Mouse (Mus musculus) spleen, adult 2 months (tissue): ENCODE measurements around the gene Tenm4. TPM values are rescaled to one million over a fixed set of nuclear protein-coding genes. Genes with fewer than 3 reads are reported as not detected.

ENCODE experiments used
- DNase-seq, 2 experiments: peaks; one replicate each; pipeline versions ENCODE4 v3.0.0 to v3.0.0-alpha.2; 2012 to 2021; ENCODE audit warnings: low spot score in 2 of 2, low read depth in 1 of 2
- H3K27ac ChIP-seq: fragments of 200-500 bp; 2 replicates; pipeline ENCODE4 v1.5.1; 2012; ENCODE audit warnings: low read length, inconsistent platforms; ENCODE audit not compliant: insufficient read depth
- H3K27me3 ChIP-seq: fragments of 200-500 bp; 2 replicates; pipeline ENCODE4 v1.6.1; 2012; ENCODE audit warnings: mild to moderate bottlenecking, moderate library complexity, low read length, inconsistent platforms; ENCODE audit not compliant: control insufficient read depth, insufficient read depth
- H3K36me3 ChIP-seq: fragments of 200-500 bp; 2 replicates; pipeline ENCODE4 v1.6.1; 2012; ENCODE audit warnings: mild to moderate bottlenecking, low read length, inconsistent platforms; ENCODE audit not compliant: control insufficient read depth, insufficient read depth
- H3K4me1 ChIP-seq: fragments of 200-500 bp; 2 replicates; pipeline ENCODE4 v1.6.1; 2011; ENCODE audit warnings: inconsistent platforms; ENCODE audit not compliant: control insufficient read depth, insufficient read depth, insufficient read length
- H3K4me3 ChIP-seq: fragments of 200-500 bp; 2 replicates; pipeline ENCODE4 v1.5.1; 2011; ENCODE audit warnings: mild to moderate bottlenecking, inconsistent platforms; ENCODE audit not compliant: insufficient read depth, insufficient read length; ENCODE audit errors: extremely low read depth
- CTCF ChIP-seq: fragments of 200-500 bp; IDR thresholded peaks from 2 replicates; pipeline ENCODE4 v1.5.1; 2011; ENCODE audit warnings: mild to moderate bottlenecking, inconsistent platforms; ENCODE audit not compliant: insufficient read depth, insufficient read length, insufficient replicate concordance; ENCODE audit errors: extremely low read depth
- POLR2A ChIP-seq: fragments of 200-500 bp; IDR thresholded peaks from 2 replicates; pipeline ENCODE4 v1.6.1; 2011; ENCODE audit warnings: low read depth, low read length, inconsistent platforms
- WGBS: fragments of 180-500 bp; shearing (Covaris S2); methylation state at CpG from one replicate; pipeline ENCODE4 v1.1.7; 2018; 5-methylcytosine and 5-hydroxymethylcytosine counted together
- polyA plus RNA-seq: library from polyadenylated mRNA; depleted of rRNA; stranded (reverse); fragments of >200 nt; gene quantifications from 2 replicates; pipeline ENCODE4 v1.2.3, GENCODE M21; 2012

Tenm4 gene
- polyA plus RNA-seq, 1 experiment: 1.2 TPM

GRCm38 (mm10) chr7:96802216-96802615 lies 631.2 kb downstream of the Tenm4 start:
- DNase-seq: no peak
- no peak overlapping the region for H3K27ac ChIP-seq
- 80% methylated on average over 3 of the region's 3 CpGs for WGBS

GRCm38 (mm10) chr7:96806561-96806960 lies 635.5 kb downstream of the Tenm4 start:
- 88% methylated on average over 1 of the region's 1 CpGs for WGBS
- no peak for TF ChIP-seq CTCF
- no peak for TF ChIP-seq POLR2A
- no peaks in the 10 kb centered on the region for H3K36me3 ChIP-seq
- H3K4me3 ChIP-seq: no peak overlapping the region
- DNase-seq: no peak
- no peak overlapping the region for H3K27ac ChIP-seq
- no peaks in the 10 kb centered on the region for H3K4me1 ChIP-seq
- no peaks in the 10 kb centered on the region for H3K27me3 ChIP-seq

More at GRCm38 (mm10) chr7:96802216-96802615, 631.2 kb downstream of the Tenm4 start:
- no peak for TF ChIP-seq CTCF
- no peak for TF ChIP-seq POLR2A
- Histone ChIP-seq H3K4me1 (peaks cover 4% of the 10 kb centered on the region; the same call in 1 of the 2 replicates), H3K27me3 (no peaks in the 10 kb centered on the region), H3K4me3 (no peak overlapping the region), H3K36me3 (no peaks in the 10 kb centered on the region)

- WGBS: 90% methylated on average over 15 of the region's 15 CpGs
- no peak for TF ChIP-seq POLR2A
- no peak for TF ChIP-seq CTCF
- Histone ChIP-seq H3K27ac (no peak overlapping the region), H3K27me3 (no peaks in the 10 kb centered on the region), H3K36me3 (no peaks in the 10 kb centered on the region), H3K4me3 (no peak overlapping the region), H3K4me1 (no peaks in the 10 kb centered on the region)
- DNase-seq: no peak
These were observed 636.4 kb downstream of the Tenm4 start for GRCm38 (mm10) chr7:96807281-96808058.

- no peaks in the 10 kb centered on the region for H3K27me3 ChIP-seq
- H3K36me3 ChIP-seq: no peaks in the 10 kb centered on the region
- H3K4me1 ChIP-seq: no peaks in the 10 kb centered on the region
- WGBS: 89% methylated on average over 7 of the region's 7 CpGs
- TF ChIP-seq POLR2A (no peak), CTCF (no peak)
- DNase-seq: no peak
- no peak overlapping the region for H3K4me3 ChIP-seq
- H3K27ac ChIP-seq: no peak overlapping the region
These were observed 637.1 kb downstream of the Tenm4 start for GRCm38 (mm10) chr7:96808059-96808646.

GRCm38 (mm10) chr7:96811691-96812090 lies 640.6 kb downstream of the Tenm4 start:
- WGBS: 92% methylated on average over 11 of the region's 11 CpGs
- TF ChIP-seq POLR2A: no peak
- TF ChIP-seq CTCF: no peak
- H3K36me3 ChIP-seq: no peaks in the 10 kb centered on the region
- no peak for DNase-seq
- no peaks in the 10 kb centered on the region for H3K27me3 ChIP-seq
- no peak overlapping the region for H3K4me3 ChIP-seq
- H3K4me1 ChIP-seq: no peaks in the 10 kb centered on the region
- no peak overlapping the region for H3K27ac ChIP-seq

GRCm38 (mm10) chr7:96813036-96813435 lies 642.0 kb downstream of the Tenm4 start:
- DNase-seq: no peak
- H3K4me3 ChIP-seq: no peak overlapping the region
- H3K27me3 ChIP-seq: no peaks in the 10 kb centered on the region
- no peak for TF ChIP-seq CTCF
- TF ChIP-seq POLR2A: no peak
- no peaks in the 10 kb centered on the region for H3K36me3 ChIP-seq
- 82% methylated on average over 5 of the region's 5 CpGs for WGBS
- H3K27ac ChIP-seq: no peak overlapping the region
- no peaks in the 10 kb centered on the region for H3K4me1 ChIP-seq

- Histone ChIP-seq H3K27ac (no peak overlapping the region), H3K36me3 (no peaks in the 10 kb centered on the region), H3K27me3 (no peaks in the 10 kb centered on the region), H3K4me1 (no peaks in the 10 kb centered on the region), H3K4me3 (no peak overlapping the region)
- WGBS: 50% methylated on average over 9 of the region's 9 CpGs
- TF ChIP-seq POLR2A (no peak), CTCF (no peak)
- DNase-seq: no peak
These were observed 642.7 kb downstream of the Tenm4 start for GRCm38 (mm10) chr7:96813497-96814400.
